Mouse (Mus musculus) stomach, postnatal 0 days (tissue): ENCODE results near the gene Cacnb1. TPM values are rescaled to one million over a fixed set of nuclear protein-coding genes. Genes with fewer than 3 reads are reported as not detected.

ENCODE experiments used
- ATAC-seq: fragments of 200-750 bp; cut with Nextera tagmentation; 2 replicates; pipeline ENCODE4 v1.8.0; 2017; ENCODE audit not compliant: low FRiP score, low TSS enrichment
- DNase-seq: peaks from one replicate; pipeline ENCODE4 v3.0.0-alpha.2; 2016; ENCODE audit warnings: low spot score
- H3K27ac ChIP-seq: fragments of 300-500 bp; sonication (generic); replicated peaks from 2 replicates; pipeline ENCODE4 v1.5.1; 2014; ENCODE audit warnings: mild to moderate bottlenecking, control low read depth
- H3K27me3 ChIP-seq: fragments of 300-500 bp; sonication (generic); 2 replicates; pipeline ENCODE4 v1.6.1; 2014; ENCODE audit warnings: low read length; ENCODE audit not compliant: control insufficient read depth, insufficient read depth
- H3K36me3 ChIP-seq: fragments of 300-500 bp; sonication (generic); 2 replicates; pipeline ENCODE4 v1.6.1; 2014; ENCODE audit warnings: low read length, mixed read lengths; ENCODE audit not compliant: control insufficient read depth, insufficient read depth
- H3K4me1 ChIP-seq: fragments of 300-500 bp; sonication (generic); replicated peaks from 2 replicates; pipeline ENCODE4 v1.6.1; 2014; ENCODE audit warnings: antibody characterized with exemption; ENCODE audit not compliant: control insufficient read depth, insufficient read depth
- H3K4me2 ChIP-seq: fragments of 300-500 bp; sonication (generic); replicated peaks from 2 replicates; pipeline ENCODE4 v1.6.1; 2014; ENCODE audit warnings: low read depth, mild to moderate bottlenecking, control low read depth, moderate library complexity
- H3K4me3 ChIP-seq: fragments of 300-500 bp; sonication (generic); 2 replicates; pipeline ENCODE4 v1.5.1; 2014; ENCODE audit warnings: low read depth, low read length, control low read depth
- H3K9ac ChIP-seq: fragments of 300-500 bp; sonication (generic); 2 replicates; pipeline ENCODE4 v1.6.1; 2014; ENCODE audit warnings: mild to moderate bottlenecking, low read length, control low read depth, mixed read lengths
- H3K9me3 ChIP-seq: fragments of 300-500 bp; sonication (generic); 2 replicates; pipeline ENCODE4 v1.6.1; 2016; ENCODE audit warnings: low read length; ENCODE audit not compliant: control insufficient read depth
- CTCF ChIP-seq: IDR thresholded peaks from 2 replicates; pipeline ENCODE4 v1.5.1; 2016; ENCODE audit warnings: antibody characterized with exemption, low read depth, mild to moderate bottlenecking, moderate library complexity
- EP300 ChIP-seq: optimal IDR thresholded peaks from 2 replicates; pipeline ENCODE3; 2016; ENCODE audit warnings: antibody characterized with exemption
- WGBS: fragments of 180-500 bp; shearing (Covaris S2); extraction: QIAGEN DNeasy Blood & Tissue Kit; methylation state at CpG from one replicate; pipeline ENCODE4 v1.1.7; 2014; 5-methylcytosine and 5-hydroxymethylcytosine counted together
- polyA plus RNA-seq: library from polyadenylated mRNA; unstranded; fragments of >200 nt; fragmentation: Nextera tagmentation; extraction: Ambion mirVana; gene quantifications from 2 replicates; pipeline ENCODE4 v1.2.1, GENCODE M21; 2015

Cacnb1 gene
- 4.2 and 4.9 TPM in 2 replicates for polyA plus RNA-seq

DNA sequence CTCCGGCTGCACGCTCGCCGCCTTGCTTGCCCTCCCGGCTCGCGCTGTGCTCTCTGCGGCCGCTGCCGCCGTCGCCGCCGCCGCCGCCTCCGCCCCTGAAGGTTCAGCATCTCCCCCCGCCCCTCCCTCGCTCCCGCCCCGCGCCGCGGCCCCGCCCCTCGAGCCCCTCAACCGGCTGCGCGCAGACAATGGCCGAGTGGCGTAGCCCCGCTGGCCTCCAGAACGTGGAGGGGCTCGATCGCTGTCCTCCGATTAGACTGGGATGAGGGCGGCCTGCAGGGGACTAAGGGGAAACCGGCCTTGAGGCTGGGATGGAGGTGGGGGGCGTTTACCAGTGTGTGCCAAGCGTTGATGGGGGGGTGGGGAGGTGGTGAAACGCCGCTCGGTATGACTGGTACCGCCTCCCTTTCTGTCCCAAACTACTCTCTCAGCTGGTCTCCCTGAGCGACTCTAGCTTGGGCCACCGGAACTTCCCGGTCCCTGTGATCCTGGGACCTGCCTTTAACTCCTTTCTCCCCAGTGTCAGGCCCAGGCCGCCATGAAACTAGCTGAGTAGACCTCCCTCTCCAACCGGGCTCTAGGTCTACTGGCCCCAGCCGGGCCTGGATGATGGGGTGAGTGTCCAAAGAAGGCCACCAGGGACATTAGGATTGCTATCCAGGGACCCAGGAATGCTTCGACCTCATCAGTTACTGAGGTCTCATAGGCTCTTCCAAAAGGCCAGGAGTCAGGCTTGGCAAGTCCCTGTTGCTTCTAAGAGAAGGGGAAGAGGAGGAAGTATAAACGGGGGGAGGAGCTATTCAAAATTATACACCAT, at the start of gene Cacnb1:
Gene Cacnb1, minus strand, starts transcription at position 480 of the 817 bp plus-strand sequence.
- TF ChIP-seq CTCF (no peak), EP300 (no peak)
- DNase-seq (peak; percentile 68), ATAC-seq (peak; percentile 28)
- H3K9me3 ChIP-seq = no peaks in the 10 kb centered on the region
- no peaks in the 10 kb centered on the region for H3K4me1 ChIP-seq
- peak within 1 kb of the TSS; percentile 64 for H3K4me3 ChIP-seq
- H3K4me2 ChIP-seq = peak within 1 kb of the TSS; percentile 95
- peak within 1 kb of the TSS; percentile 88 for H3K27ac ChIP-seq
- WGBS = 1% methylated on average over 51 of the region's 52 CpGs
- H3K27me3 ChIP-seq = no peaks in the 10 kb centered on the region
- H3K36me3 ChIP-seq = no peaks in the 10 kb centered on the region
- peak within 1 kb of the TSS; percentile 76 for H3K9ac ChIP-seq

- no peak for TF ChIP-seq CTCF
- TF ChIP-seq EP300 = no peak
- Histone ChIP-seq H3K4me2 (no peak overlapping the region), H3K36me3 (no peaks in the 10 kb centered on the region), H3K4me1 (no peaks in the 10 kb centered on the region), H3K4me3 (no peak overlapping the region), H3K27ac (no peak overlapping the region), H3K9me3 (no peaks in the 10 kb centered on the region), H3K9ac (no peak overlapping the region), H3K27me3 (no peaks in the 10 kb centered on the region)
- ATAC-seq (no peak), DNase-seq (no peak)
- WGBS = 95% methylated on average over 21 of the region's 21 CpGs
These were observed 44.4 kb upstream of the Cacnb1 start for GRCm38 (mm10) chr11:98067255-98067654.

- 92% methylated on average over 12 of the region's 12 CpGs for WGBS
- no peak for ATAC-seq
These were observed 43.4 kb upstream of the Cacnb1 start for GRCm38 (mm10) chr11:98066201-98066600.

GRCm38 (mm10) chr11:98061904-98062562, 39.2 kb upstream of the Cacnb1 start:
- TF ChIP-seq EP300 (no peak), CTCF (no peak)
- DNase-seq = no peak
- H3K4me3 ChIP-seq = no peak overlapping the region

More at GRCm38 (mm10) chr11:98066201-98066600, 43.4 kb upstream of the Cacnb1 start:
- DNase-seq = no peak
- H3K4me2 ChIP-seq = no peak overlapping the region
- no peaks in the 10 kb centered on the region for H3K36me3 ChIP-seq
- no peak overlapping the region for H3K9ac ChIP-seq
- H3K4me1 ChIP-seq = no peaks in the 10 kb centered on the region
- H3K27me3 ChIP-seq = no peaks in the 10 kb centered on the region
- no peak overlapping the region for H3K27ac ChIP-seq
- no peaks in the 10 kb centered on the region for H3K9me3 ChIP-seq
- H3K4me3 ChIP-seq = no peak overlapping the region
- TF ChIP-seq EP300 (no peak), CTCF (no peak)

GRCm38 (mm10) chr11:98061441-98061840, 38.6 kb upstream of the Cacnb1 start:
- Histone ChIP-seq H3K9me3 (no peaks in the 10 kb centered on the region), H3K4me1 (no peaks in the 10 kb centered on the region), H3K4me2 (no peak overlapping the region), H3K9ac (no peak overlapping the region), H3K27ac (no peak overlapping the region), H3K4me3 (no peak overlapping the region), H3K27me3 (no peaks in the 10 kb centered on the region), H3K36me3 (no peaks in the 10 kb centered on the region)
- TF ChIP-seq CTCF (no peak), EP300 (no peak)
- DNase-seq (no peak), ATAC-seq (no peak)
- 70% methylated on average over 3 of the region's 3 CpGs for WGBS

More at GRCm38 (mm10) chr11:98061904-98062562, 39.2 kb upstream of the Cacnb1 start:
- whole genome bisulfite sequencing = 59% methylated on average over 6 of the region's 6 CpGs
- Histone ChIP-seq H3K36me3 (no peaks in the 10 kb centered on the region), H3K4me1 (no peaks in the 10 kb centered on the region), H3K4me2 (no peak overlapping the region), H3K27ac (no peak overlapping the region), H3K9me3 (no peaks in the 10 kb centered on the region), H3K9ac (no peak overlapping the region), H3K27me3 (no peaks in the 10 kb centered on the region)
- no peak for ATAC-seq
